Mouse (Mus musculus) 3T3-L1 (cell line): Measurements from ENCODE around the gene Gal3st1.
"Not testable (repeated sequence)": the region's sequence is repeated elsewhere in the genome, so short reads cannot be mapped to it uniquely, and the experiment has no call there.

Experiments used
- DNase-seq: peaks from one replicate; pipeline ENCODE4 v3.0.0-alpha.2; 2015; ENCODE audit warnings: low read depth, low spot score

Gal3st1 gene

GRCm38 (mm10) chr11:3983291-3983862 is at the start of gene Gal3st1:
TSS of gene Gal3st1 (plus strand) at chr11:3983636.
- no peak for DNase-seq

DNA sequence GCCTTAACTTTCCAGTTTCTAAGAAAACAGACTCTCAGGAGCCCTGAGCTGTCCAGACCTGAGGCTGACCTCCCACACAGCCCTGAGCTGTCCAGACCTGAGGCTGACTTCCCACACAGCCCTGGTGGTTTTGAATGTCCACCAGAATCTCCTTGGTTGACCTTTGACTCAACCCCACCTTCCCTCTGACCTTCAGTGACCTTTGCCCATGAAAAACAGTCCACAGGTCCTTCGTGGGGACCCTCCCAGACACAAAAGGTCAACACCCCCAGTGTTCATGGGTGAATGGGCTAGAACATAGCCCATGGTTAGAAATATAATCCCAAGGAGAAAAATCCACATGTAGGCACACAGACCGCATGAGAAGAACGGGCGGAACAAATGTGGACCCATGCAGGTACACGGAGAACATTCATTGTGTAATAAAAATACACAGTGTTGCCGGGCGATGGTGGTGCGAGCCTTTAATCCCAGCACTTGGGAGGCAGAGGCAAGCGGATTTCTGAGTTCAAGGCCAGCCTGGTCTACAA is 49.6 kb upstream of the Gal3st1 start:
- no peak for DNase-seq

DNA sequence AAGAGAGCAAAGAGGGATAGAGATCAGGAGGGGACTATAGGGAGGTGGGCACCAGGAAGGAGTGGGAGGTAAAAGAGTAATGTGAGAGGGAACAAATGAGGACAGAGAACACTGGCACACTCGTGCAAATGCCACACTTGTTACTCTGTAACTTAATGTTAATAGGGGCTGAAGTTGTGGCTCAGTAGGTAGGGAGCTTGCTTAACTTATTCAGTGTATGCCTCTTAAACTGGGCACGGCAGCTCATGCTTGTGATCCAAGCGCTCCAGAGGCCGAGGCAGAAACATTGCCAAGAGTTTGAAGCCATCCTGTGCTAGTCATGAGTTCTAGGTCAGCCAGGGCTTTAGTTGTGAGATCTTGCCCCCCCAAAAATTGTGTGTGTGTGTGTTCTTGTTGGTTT is 48.3 kb upstream of the Gal3st1 start:
- no peak for DNase-seq

- DNase-seq, result no peak
Observed at GRCm38 (mm10) chr11:3936318-3936717, 47.1 kb upstream of the Gal3st1 start.

DNA sequence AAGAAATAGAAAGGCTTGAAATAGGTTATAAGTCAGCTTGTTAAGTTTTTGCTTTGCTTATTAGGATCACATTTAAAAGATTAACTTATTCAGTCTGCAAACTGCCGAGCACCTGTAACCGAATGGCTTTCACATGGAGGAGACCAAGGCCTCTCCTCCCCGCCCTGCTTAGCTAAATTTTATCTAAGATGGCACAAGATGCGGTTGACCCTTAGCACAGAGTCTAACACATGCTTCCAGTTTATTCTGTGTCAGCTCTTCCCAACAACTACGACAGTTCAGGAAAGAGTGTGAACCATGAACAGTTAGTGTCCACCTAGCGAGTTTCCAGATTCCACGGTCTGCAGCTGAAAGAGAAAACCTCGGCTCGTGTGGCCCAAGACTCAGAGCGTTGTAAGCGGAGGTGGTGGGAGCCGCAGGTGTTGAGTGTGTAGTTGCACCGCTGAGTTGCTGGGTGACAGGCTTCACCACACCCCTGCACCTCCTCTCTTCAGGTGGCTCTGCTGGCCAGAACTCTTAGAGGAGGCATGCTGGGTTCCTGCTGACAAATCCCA is 46.0 kb upstream of the Gal3st1 start:
- DNase-seq, result no peak

- DNase-seq, result no peak
Observed at GRCm38 (mm10) chr11:3941371-3941770, 42.1 kb upstream of the Gal3st1 start.

- no peak for DNase-seq
Observed at GRCm38 (mm10) chr11:3946386-3946785, 37.0 kb upstream of the Gal3st1 start.

- not testable (repeated sequence) for DNase-seq
Observed at GRCm38 (mm10) chr11:3954876-3955275, 28.6 kb upstream of the Gal3st1 start.

DNA sequence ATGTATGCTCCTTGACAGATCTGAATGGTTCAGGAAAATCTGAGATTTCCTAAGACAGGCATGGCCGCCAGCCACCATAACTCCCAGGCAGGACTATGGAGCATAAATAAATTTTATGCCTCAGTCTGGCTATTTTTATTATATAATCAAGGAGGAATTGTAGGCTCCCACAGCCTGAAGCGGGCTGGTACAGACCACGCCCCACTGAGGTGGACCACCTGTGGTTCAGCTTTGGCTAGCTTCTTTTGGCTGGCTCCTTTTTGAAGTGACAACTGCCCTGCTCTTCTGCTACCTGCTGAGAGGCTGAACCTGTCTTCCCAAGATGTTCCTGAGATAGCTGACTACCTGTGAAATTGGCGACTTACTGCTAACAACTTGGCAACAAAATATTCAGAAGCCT is 28.1 kb upstream of the Gal3st1 start:
- DNase-seq, result not testable (repeated sequence)

- DNase-seq, result no peak
Observed at GRCm38 (mm10) chr11:3960901-3961300, 22.5 kb upstream of the Gal3st1 start.

DNA sequence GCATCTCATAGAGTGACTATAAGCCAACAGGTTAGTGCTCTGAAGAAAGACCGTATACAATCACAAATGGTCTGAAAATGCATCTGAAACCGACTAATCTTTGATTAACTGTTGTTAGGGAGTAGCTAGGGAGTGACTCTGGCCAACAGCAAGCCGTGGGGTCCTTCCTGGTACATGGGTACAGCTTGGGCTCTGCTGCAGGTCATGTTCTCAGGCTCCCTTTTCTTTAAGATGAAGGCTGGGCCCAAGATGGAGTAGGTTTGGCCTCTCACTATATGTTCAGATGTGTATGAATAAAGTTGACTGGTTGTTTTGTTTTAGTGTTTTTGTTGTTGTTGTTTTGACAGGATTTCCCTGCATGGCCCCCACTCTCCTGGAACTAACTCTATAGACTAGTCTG is 21.7 kb upstream of the Gal3st1 start:
- DNase-seq, result no peak

- DNase-seq, result no peak
Observed at GRCm38 (mm10) chr11:3963155-3963554, 20.3 kb upstream of the Gal3st1 start.

GRCm38 (mm10) chr11:3963610-3964415 is 19.6 kb upstream of the Gal3st1 start, which contains the start of gene Pes1:
TSS of gene Pes1 (plus strand) at chr11:3963975.
- DNase-seq, result peak; percentile 91

GRCm38 (mm10) chr11:3964416-3965172 is 18.8 kb upstream of the Gal3st1 start:
- no peak for DNase-seq

GRCm38 (mm10) chr11:3969837-3970236 is 13.6 kb upstream of the Gal3st1 start:
- peak; percentile 35 for DNase-seq

GRCm38 (mm10) chr11:3970361-3970760 is 13.1 kb upstream of the Gal3st1 start:
- no peak for DNase-seq

GRCm38 (mm10) chr11:3973081-3973480 is 10.4 kb upstream of the Gal3st1 start:
- DNase-seq, result no peak

DNA sequence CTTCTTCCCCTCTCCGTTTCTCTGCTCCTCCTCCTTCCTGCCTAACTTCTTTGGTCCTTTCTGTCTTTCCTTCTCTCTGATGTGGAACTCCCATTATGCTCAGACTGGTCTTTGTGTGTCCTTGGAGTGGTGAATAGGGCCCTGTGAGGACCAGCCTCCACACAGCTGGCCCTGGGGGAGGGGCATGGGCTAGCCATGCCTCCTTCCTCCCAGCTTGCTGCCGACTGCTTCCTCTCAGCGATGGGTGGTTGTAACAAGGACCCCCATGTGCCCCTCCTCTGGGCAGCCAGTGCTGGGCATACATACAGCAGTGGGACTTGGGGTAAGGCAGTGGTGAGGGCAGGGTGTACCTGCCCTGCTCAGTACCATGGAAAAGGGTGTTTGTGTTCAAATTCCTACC is 9.1 kb upstream of the Gal3st1 start:
- no peak for DNase-seq

- DNase-seq, result no peak
Observed at GRCm38 (mm10) chr11:3976678-3977077, 6.8 kb upstream of the Gal3st1 start, which contains the start of gene 4930556J24Rik. TSS of gene 4930556J24Rik (minus strand) at chr11:3976778.

DNA sequence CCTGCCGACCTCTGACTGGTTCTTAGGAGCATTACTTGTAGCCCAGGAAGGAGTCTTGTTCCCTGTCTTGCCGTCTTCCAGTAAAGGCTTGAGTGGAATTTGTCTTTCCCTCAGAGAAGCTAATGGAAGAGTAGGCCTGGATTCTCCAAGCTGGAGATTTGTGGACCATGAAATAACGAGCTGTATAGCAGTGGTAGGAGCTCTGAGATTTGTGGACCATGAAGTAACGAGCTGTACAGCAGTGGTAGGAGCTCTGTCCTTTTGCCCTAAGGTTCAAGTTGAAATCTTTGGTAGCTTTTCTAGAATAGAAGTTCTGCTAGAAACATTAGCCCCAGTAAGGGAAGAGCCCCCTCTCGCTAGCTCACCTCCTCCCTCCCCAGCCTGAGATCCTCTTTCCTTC is 5.0 kb upstream of the Gal3st1 start:
- DNase-seq, result no peak

DNA sequence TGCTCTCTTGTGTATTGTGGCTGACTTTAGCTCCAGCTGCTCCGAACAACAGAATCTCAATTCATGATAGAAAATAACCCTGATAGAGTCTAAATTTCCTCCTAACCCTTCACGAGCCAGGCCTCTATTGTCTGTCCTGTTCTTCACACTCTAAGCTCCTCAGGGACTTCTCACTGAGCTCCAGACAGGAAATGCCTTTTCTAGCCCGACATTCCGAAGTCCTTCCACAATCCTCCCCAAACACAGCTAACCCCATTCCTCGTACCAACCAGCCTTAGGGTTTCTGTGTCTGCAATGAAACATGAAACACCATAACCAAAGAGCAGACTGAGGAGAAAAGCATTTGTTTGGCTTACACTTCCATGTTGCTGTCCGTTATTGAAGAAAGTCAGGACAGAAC is 1.9 kb upstream of the Gal3st1 start:
- DNase-seq, result no peak
